Mouse (Mus musculus): Measurements from ENCODE around the gene Tpgs1. TPM values are rescaled to one million over a fixed set of nuclear protein-coding genes. Genes with fewer than 3 reads are reported as not detected.

Tpgs1 gene
- polyA plus RNA-seq, 1 experiment from 2014 or later, result 65.6 TPM

DNA sequence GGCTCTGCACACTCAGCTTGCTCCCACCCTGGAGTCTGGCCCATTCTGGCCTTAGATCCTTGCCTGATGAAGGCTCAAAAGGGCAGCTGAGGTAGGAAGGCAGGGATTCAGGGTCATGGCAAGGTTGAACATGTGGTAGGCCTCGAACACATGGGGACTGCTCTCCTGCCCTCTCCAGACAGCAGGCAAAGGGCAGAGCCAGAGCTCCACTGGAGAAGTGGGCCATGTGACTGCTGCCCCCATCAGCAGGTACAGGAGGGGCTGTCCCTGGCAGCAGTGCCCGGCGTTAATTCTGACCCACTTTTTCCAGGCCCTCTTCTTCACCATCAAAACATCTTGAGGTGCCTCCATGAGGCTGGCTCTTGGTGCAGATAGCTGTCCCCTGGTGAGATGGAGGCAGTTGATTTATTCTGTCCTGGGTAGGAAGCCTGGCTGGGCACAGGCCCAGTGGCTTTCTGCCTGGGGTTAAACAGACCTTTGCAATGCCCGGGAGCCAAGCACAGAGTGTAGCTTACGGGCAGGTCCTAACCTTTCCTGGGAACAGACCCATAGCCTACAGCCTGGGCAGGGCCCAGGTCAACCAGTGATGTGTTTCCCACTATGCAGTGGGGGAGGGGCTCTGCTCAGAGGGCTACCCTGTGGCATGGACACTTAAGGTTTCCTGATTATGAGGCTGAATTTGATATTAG lies 37.4 kb downstream of the Tpgs1 start:
- 75% methylated on average over 5 of the region's 5 CpGs for WGBS
- peaks cover 13% of the 10 kb centered on the region for H3K4me1 ChIP-seq (ENCODE audit: control insufficient read depth, insufficient read depth, low read length)
- no peak overlapping the region for H3K27ac ChIP-seq (replicated peaks; ENCODE audit: low read depth, low read length)

DNA sequence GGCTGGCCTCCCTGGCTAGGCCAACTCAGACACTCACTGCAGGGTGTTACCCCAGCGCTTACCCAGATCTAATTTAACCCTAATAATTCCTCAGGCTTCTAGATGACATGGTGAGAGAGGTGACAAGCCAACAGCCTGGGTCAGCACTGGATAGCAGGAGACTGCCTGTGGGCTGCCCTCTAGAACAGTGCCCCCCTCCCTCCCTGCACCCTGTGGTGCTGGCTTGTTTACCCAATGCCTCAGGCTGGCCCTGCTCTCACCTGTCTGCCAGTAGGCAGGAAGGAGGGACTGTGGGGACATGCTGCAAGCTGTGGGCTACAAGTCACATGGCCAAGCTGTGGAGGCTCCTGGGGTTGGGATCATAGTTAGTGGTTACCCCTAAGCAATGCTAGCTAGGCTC lies 38.0 kb downstream of the Tpgs1 start:
- H3K4me2 ChIP-seq (ENCODE audit: low read depth, low read length), result no peak overlapping the region
- DNase-seq (ENCODE audit: low spot score), result no peak
- H3K36me3 ChIP-seq (replicated peaks; ENCODE audit: control insufficient read depth, insufficient read depth, low read depth, low read length), result peaks cover 8% of the 10 kb centered on the region
- H3K9ac ChIP-seq (replicated peaks; ENCODE audit: low read length), result no peak overlapping the region
- no peak overlapping the region for H3K27ac ChIP-seq (replicated peaks; ENCODE audit: low read depth, low read length)
- H3K4me3 ChIP-seq (ENCODE audit: low read depth, low read length), result no peak overlapping the region
- 83% methylated on average over 1 of the region's 1 CpGs for WGBS
- no peaks in the 10 kb centered on the region for H3K27me3 ChIP-seq (ENCODE audit: control insufficient read depth, insufficient read depth, low read length)
- peaks cover 13% of the 10 kb centered on the region for H3K4me1 ChIP-seq (ENCODE audit: control insufficient read depth, insufficient read depth, low read length)
- ATAC-seq (replicated peaks; ENCODE audit: insufficient number of reproducible peaks, low FRiP score, low TSS enrichment, low read depth), result no peak
- H3K9me3 ChIP-seq (replicated peaks; ENCODE audit: control insufficient read depth, low read length), result no peaks in the 10 kb centered on the region

More for the DNA sequence above, 37.4 kb downstream of the Tpgs1 start:
- ATAC-seq (replicated peaks; ENCODE audit: insufficient number of reproducible peaks, low FRiP score, low TSS enrichment, low read depth), result no peak
- Histone ChIP-seq H3K4me2 (ENCODE audit: low read depth, low read length) (peak overlapping the region; percentile 23; the same call in 1 of the 2 replicates), H3K9me3 (replicated peaks; ENCODE audit: control insufficient read depth, low read length) (no peaks in the 10 kb centered on the region), H3K27me3 (ENCODE audit: control insufficient read depth, insufficient read depth, low read length) (no peaks in the 10 kb centered on the region), H3K4me3 (ENCODE audit: low read depth, low read length) (no peak overlapping the region), H3K9ac (replicated peaks; ENCODE audit: low read length) (peak overlapping the region; percentile 87), H3K36me3 (replicated peaks; ENCODE audit: control insufficient read depth, insufficient read depth, low read depth, low read length) (peaks cover 8% of the 10 kb centered on the region)
- no peak for DNase-seq (ENCODE audit: low spot score)

DNA sequence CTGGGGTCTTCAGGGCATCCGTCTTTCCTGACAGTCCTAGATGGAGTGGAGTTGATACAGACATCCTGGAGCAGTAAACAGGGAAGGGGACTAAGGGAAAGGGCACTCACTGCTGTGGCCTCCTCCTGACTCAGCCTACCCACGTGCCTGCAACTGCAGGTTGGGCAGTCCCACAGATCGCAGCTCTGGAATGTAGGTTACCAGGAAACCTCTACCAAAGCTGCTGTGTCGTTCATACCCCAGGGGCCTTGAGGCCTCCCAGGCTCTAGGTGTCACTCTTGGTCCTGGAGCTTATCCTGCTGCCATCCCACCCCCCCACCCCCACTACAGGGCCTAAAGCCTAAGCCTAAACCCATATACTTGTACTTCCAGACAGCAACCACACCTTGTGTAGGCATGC lies 38.6 kb downstream of the Tpgs1 start:
- WGBS, result 66% methylated on average over 4 of the region's 4 CpGs
- no peak overlapping the region for H3K27ac ChIP-seq (replicated peaks; ENCODE audit: low read depth, low read length)
- no peak overlapping the region for H3K9ac ChIP-seq (replicated peaks; ENCODE audit: low read length)
- no peaks in the 10 kb centered on the region for H3K9me3 ChIP-seq (replicated peaks; ENCODE audit: control insufficient read depth, low read length)
- no peak for DNase-seq (ENCODE audit: low spot score)
- no peak overlapping the region for H3K4me3 ChIP-seq (ENCODE audit: low read depth, low read length)
- H3K27me3 ChIP-seq (ENCODE audit: control insufficient read depth, insufficient read depth, low read length), result no peaks in the 10 kb centered on the region
- ATAC-seq (replicated peaks; ENCODE audit: insufficient number of reproducible peaks, low FRiP score, low TSS enrichment, low read depth), result no peak
- peaks cover 8% of the 10 kb centered on the region for H3K36me3 ChIP-seq (replicated peaks; ENCODE audit: control insufficient read depth, insufficient read depth, low read depth, low read length)
- H3K4me1 ChIP-seq (ENCODE audit: control insufficient read depth, insufficient read depth, low read length), result peaks cover 13% of the 10 kb centered on the region
- no peak overlapping the region for H3K4me2 ChIP-seq (ENCODE audit: low read depth, low read length)

DNA sequence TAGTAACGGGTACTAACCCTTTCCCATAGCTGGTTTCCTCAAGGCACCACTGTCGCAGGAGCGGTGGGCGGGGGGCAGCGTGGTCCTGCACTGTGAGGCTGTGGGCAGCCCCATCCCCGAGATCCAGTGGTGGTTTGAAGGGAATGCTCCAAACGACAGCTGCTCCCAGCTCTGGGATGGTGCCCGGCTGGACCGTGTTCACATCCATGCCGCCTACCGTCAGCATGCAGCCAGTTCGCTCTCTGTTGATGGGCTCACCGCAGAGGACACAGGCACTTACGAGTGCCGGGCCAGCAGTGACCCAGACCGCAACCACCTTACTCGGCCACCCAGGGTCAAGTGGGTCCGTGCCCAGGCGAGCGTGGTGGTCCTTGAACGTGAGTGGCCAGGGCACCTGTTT lies 39.5 kb downstream of the Tpgs1 start:
- no peak for DNase-seq (ENCODE audit: low spot score)
- Histone ChIP-seq H3K27me3 (ENCODE audit: control insufficient read depth, insufficient read depth, low read length) (no peaks in the 10 kb centered on the region), H3K9ac (replicated peaks; ENCODE audit: low read length) (no peak overlapping the region), H3K4me2 (ENCODE audit: low read depth, low read length) (no peak overlapping the region), H3K27ac (replicated peaks; ENCODE audit: low read depth, low read length) (no peak overlapping the region), H3K4me3 (ENCODE audit: low read depth, low read length) (no peak overlapping the region), H3K36me3 (replicated peaks; ENCODE audit: control insufficient read depth, insufficient read depth, low read depth, low read length) (peaks cover 8% of the 10 kb centered on the region), H3K9me3 (replicated peaks; ENCODE audit: control insufficient read depth, low read length) (no peaks in the 10 kb centered on the region), H3K4me1 (ENCODE audit: control insufficient read depth, insufficient read depth, low read length) (peaks cover 13% of the 10 kb centered on the region)
- no peak for ATAC-seq (replicated peaks; ENCODE audit: insufficient number of reproducible peaks, low FRiP score, low TSS enrichment, low read depth)
- WGBS, result 94% methylated on average over 21 of the region's 21 CpGs

DNA sequence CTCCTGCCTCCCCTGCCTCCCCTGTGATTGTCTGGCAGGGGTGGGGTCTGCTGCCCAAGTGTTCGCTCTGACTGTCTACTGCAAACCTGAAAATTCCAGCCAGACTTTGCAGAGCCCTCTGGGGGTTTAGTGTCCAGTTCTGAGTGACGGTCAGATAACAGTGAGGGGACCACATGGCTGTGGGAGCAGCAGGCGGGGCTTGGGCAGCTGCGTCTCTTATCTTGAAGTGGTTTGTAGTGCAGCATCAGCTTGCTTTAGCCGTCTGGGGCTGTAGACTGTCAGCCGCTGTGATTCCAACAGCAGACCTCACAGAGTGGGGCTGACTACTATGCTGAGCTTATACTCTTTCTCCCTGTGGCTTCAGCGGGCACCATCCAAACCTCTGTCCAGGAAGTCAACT lies 40.1 kb downstream of the Tpgs1 start:
- Histone ChIP-seq H3K27ac (replicated peaks; ENCODE audit: low read depth, low read length) (no peak overlapping the region), H3K27me3 (ENCODE audit: control insufficient read depth, insufficient read depth, low read length) (no peaks in the 10 kb centered on the region), H3K4me2 (ENCODE audit: low read depth, low read length) (no peak overlapping the region), H3K9ac (replicated peaks; ENCODE audit: low read length) (no peak overlapping the region), H3K4me3 (ENCODE audit: low read depth, low read length) (no peak overlapping the region), H3K9me3 (replicated peaks; ENCODE audit: control insufficient read depth, low read length) (no peaks in the 10 kb centered on the region), H3K4me1 (ENCODE audit: control insufficient read depth, insufficient read depth, low read length) (peaks cover 13% of the 10 kb centered on the region), H3K36me3 (replicated peaks; ENCODE audit: control insufficient read depth, insufficient read depth, low read depth, low read length) (peaks cover 8% of the 10 kb centered on the region)
- 78% methylated on average over 7 of the region's 7 CpGs for WGBS
- no peak for DNase-seq (ENCODE audit: low spot score)
- ATAC-seq (replicated peaks; ENCODE audit: insufficient number of reproducible peaks, low FRiP score, low TSS enrichment, low read depth), result no peak

DNA sequence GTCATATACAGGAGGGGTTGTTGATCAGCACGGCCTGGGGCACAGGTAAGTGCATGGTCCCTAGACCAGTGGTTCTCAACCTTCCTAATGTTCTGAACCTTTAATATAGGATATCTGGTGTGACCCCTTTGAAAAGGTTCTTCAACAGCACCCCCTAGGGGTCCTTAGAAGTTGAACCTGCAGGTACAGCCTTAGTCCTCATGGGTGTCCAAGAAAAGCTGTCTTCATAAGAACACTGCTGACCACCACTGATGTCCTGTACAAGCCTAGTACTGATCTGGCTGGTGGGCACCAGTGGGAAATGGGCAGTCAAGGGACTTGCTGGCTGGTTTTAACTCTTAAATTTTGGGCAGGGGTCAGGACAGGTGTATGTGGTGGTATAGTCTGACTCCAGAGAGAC lies 42.9 kb downstream of the Tpgs1 start:
- peak; percentile 33 for DNase-seq (ENCODE audit: low spot score)
- Histone ChIP-seq H3K9me3 (replicated peaks; ENCODE audit: control insufficient read depth, low read length) (no peaks in the 10 kb centered on the region), H3K36me3 (replicated peaks; ENCODE audit: control insufficient read depth, insufficient read depth, low read depth, low read length) (peaks cover 8% of the 10 kb centered on the region), H3K4me1 (ENCODE audit: control insufficient read depth, insufficient read depth, low read length) (peaks cover 4% of the 10 kb centered on the region; the same call in 1 of the 2 replicates), H3K27me3 (ENCODE audit: control insufficient read depth, insufficient read depth, low read length) (peaks cover 20% of the 10 kb centered on the region), H3K27ac (replicated peaks; ENCODE audit: low read depth, low read length) (no peak overlapping the region), H3K9ac (replicated peaks; ENCODE audit: low read length) (no peak overlapping the region), H3K4me2 (ENCODE audit: low read depth, low read length) (no peak overlapping the region), H3K4me3 (ENCODE audit: low read depth, low read length) (no peak overlapping the region)
- ATAC-seq (replicated peaks; ENCODE audit: insufficient number of reproducible peaks, low FRiP score, low TSS enrichment, low read depth), result no peak
- WGBS, result 86% methylated on average over 1 of the region's 1 CpGs

DNA sequence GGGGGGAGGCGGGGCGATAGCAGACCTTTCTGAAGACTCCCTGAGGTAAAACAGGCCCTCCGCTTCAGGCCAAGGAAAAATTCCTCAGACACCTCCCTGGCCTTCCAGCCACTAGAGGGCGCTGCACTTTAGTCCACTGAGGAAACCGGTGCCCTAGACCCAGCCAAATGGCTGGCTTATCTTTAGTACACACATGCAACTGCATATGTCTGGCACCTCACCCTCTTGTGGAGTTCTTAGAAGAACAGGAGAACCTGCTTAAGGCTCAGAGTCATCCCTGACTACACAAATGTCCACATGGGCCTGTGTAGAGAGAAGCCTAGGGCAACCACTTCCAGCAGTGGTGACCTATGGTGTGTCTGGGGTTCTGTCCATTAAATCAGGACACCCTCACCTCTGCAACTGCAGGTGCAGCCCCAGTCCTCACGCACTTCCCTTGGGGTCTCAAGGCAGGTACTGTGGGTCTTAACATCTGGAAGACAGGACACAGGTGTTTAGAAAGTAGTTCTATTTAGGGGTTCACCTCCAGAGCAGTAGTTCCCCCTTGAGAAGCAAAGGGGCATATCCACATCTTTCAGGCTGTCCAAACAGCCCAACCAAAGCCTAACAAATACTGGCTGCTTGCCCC lies 43.4 kb downstream of the Tpgs1 start:
- Histone ChIP-seq H3K4me3 (ENCODE audit: low read depth, low read length) (no peak overlapping the region), H3K27ac (replicated peaks; ENCODE audit: low read depth, low read length) (no peak overlapping the region), H3K36me3 (replicated peaks; ENCODE audit: control insufficient read depth, insufficient read depth, low read depth, low read length) (peaks cover 8% of the 10 kb centered on the region), H3K9ac (replicated peaks; ENCODE audit: low read length) (no peak overlapping the region), H3K4me1 (ENCODE audit: control insufficient read depth, insufficient read depth, low read length) (peaks cover 4% of the 10 kb centered on the region; the same call in 1 of the 2 replicates), H3K27me3 (ENCODE audit: control insufficient read depth, insufficient read depth, low read length) (peaks cover 25% of the 10 kb centered on the region), H3K4me2 (ENCODE audit: low read depth, low read length) (no peak overlapping the region), H3K9me3 (replicated peaks; ENCODE audit: control insufficient read depth, low read length) (no peaks in the 10 kb centered on the region)
- WGBS, result 20% methylated on average over 4 of the region's 6 CpGs
- ATAC-seq (replicated peaks; ENCODE audit: insufficient number of reproducible peaks, low FRiP score, low TSS enrichment, low read depth) (peak; percentile 7; the same call in 1 of the 2 replicates), DNase-seq (ENCODE audit: low spot score) (peak; percentile 87)

DNA sequence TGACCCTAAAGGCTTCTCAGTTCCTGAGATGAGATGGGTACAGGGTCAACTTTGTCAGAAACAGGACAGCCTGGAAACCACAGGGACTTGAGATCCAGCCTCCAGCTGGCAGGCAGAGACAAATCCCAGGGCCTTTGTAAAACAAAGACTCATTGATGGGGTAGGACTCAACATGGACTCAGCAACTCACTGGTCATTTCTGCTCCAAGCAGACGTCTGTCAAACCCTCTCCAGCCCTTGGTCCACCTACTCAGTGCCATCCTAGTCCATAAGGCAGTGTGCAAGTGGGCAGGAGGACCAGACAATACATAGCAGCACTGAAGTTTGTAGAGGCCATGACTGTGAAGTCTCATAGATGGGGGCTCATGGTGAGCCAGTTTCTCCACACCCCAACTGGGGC lies 44.0 kb downstream of the Tpgs1 start:
- Histone ChIP-seq H3K36me3 (replicated peaks; ENCODE audit: control insufficient read depth, insufficient read depth, low read depth, low read length) (peaks cover 8% of the 10 kb centered on the region), H3K27ac (replicated peaks; ENCODE audit: low read depth, low read length) (no peak overlapping the region), H3K4me3 (ENCODE audit: low read depth, low read length) (no peak overlapping the region), H3K4me1 (ENCODE audit: control insufficient read depth, insufficient read depth, low read length) (peaks cover 4% of the 10 kb centered on the region; the same call in 1 of the 2 replicates), H3K9ac (replicated peaks; ENCODE audit: low read length) (no peak overlapping the region), H3K27me3 (ENCODE audit: control insufficient read depth, insufficient read depth, low read length) (peaks cover 29% of the 10 kb centered on the region), H3K9me3 (replicated peaks; ENCODE audit: control insufficient read depth, low read length) (no peaks in the 10 kb centered on the region), H3K4me2 (ENCODE audit: low read depth, low read length) (no peak overlapping the region)
- DNase-seq (ENCODE audit: low spot score) (no peak), ATAC-seq (replicated peaks; ENCODE audit: insufficient number of reproducible peaks, low FRiP score, low TSS enrichment, low read depth) (no peak)
- 36% methylated on average over 1 of the region's 1 CpGs for WGBS

Measured in embryonic facial prominence, embryonic 11.5 days (tissue).